Mouse (Mus musculus) CH12.LX (cell line): Measurements from ENCODE around the gene Anapc15. TPM values are rescaled to one million over a fixed set of nuclear protein-coding genes. Genes with fewer than 3 reads are reported as not detected.
A peak's percentile ranks its signal among the peaks of the same experiment; 100 is the strongest.

ENCODE experiments used
- DNase-seq: peaks from one replicate; pipeline ENCODE4 v3.0.0-alpha.2; 2013; ENCODE audit errors: extremely low read depth
- H3K27ac ChIP-seq: 2 replicates; pipeline ENCODE4 v1.5.1; 2012; ENCODE audit warnings: low read depth, mild to moderate bottlenecking, control low read depth, moderate library complexity; ENCODE audit not compliant: insufficient read depth
- H3K27me3 ChIP-seq: replicated peaks from 2 replicates; pipeline ENCODE3; 2012; ENCODE audit warnings: inconsistent platforms
- H3K36me3 ChIP-seq, 2 experiments: replicated peaks in 1 of 2; 2 replicates each; pipeline versions ENCODE3 to v1.6.1; 2012; ENCODE audit warnings: inconsistent platforms in 1 of 2, low read length in 1 of 2, mild to moderate bottlenecking in 1 of 2, mixed read lengths in 1 of 2, moderate library complexity in 1 of 2; ENCODE audit not compliant: control insufficient read depth in 1 of 2, insufficient read depth in 1 of 2
- H3K4me1 ChIP-seq, 2 experiments: 2 replicates each; pipeline ENCODE4 v1.6.1; 2012; ENCODE audit warnings: inconsistent platforms in 1 of 2, moderate library complexity in 1 of 2; ENCODE audit not compliant: insufficient read depth in 2 of 2, control insufficient read depth in 1 of 2
- H3K4me2 ChIP-seq: 2 replicates; pipeline ENCODE4 v1.6.1; 2012; ENCODE audit warnings: low read depth, mild to moderate bottlenecking, control low read depth; ENCODE audit not compliant: poor library complexity, insufficient read depth, severe bottlenecking
- H3K4me3 ChIP-seq, 3 experiments: fragments of 150-350 bp in 1 of 3; sonication (generic) in 1 of 3; replicated peaks in 1 of 3; 2 replicates each; pipeline versions ENCODE3 to v1.5.1; 2011 to 2012; ENCODE audit warnings: low read depth in 2 of 3, low read length in 2 of 3, mild to moderate bottlenecking in 2 of 3, moderate library complexity in 2 of 3, control low read depth in 1 of 3, improper control_type of control experiment in 1 of 3, inconsistent platforms in 1 of 3, mixed read lengths in 1 of 3; ENCODE audit not compliant: poor library complexity in 1 of 3
- H3K79me2 ChIP-seq: replicated peaks from 2 replicates; pipeline ENCODE4 v1.6.1; 2012; ENCODE audit warnings: mild to moderate bottlenecking, moderate library complexity; ENCODE audit not compliant: control insufficient read depth, poor library complexity, insufficient read depth, severe bottlenecking; ENCODE audit errors: extremely low read depth
- H3K9ac ChIP-seq: 2 replicates; pipeline ENCODE4 v1.6.1; 2012; ENCODE audit warnings: low read depth, mild to moderate bottlenecking, control low read depth, moderate library complexity; ENCODE audit not compliant: insufficient read depth
- H3K9me3 ChIP-seq: replicated peaks from 2 replicates; pipeline ENCODE3; 2012; ENCODE audit warnings: low read length, inconsistent platforms, mixed read lengths
- CHD2 ChIP-seq: IDR thresholded peaks from 2 replicates; pipeline ENCODE4 v1.6.1; 2011; ENCODE audit warnings: low read length, improper control_type of control experiment
- CTCF ChIP-seq, 2 experiments: IDR thresholded peaks in 1 of 2; conservative IDR thresholded peaks in 1 of 2; 2 replicates each; pipeline ENCODE4 v1.5.1; 2011 to 2012; ENCODE audit warnings: low read depth in 2 of 2, low read length in 2 of 2, improper control_type of control experiment in 1 of 2, inconsistent platforms in 1 of 2, mild to moderate bottlenecking in 1 of 2, moderate library complexity in 1 of 2
- E2F4 ChIP-seq: IDR thresholded peaks from 2 replicates; pipeline ENCODE4 v1.6.1; 2011; ENCODE audit warnings: low read depth, low read length, improper control_type of control experiment; ENCODE audit not compliant: insufficient replicate concordance
- EP300 ChIP-seq: IDR thresholded peaks from 2 replicates; pipeline ENCODE4 v1.6.1; 2011; ENCODE audit warnings: low read length, improper control_type of control experiment
- ETS1 ChIP-seq: conservative IDR thresholded peaks from 2 replicates; pipeline ENCODE4 v1.6.1; 2012; ENCODE audit warnings: low read depth, mild to moderate bottlenecking, inconsistent platforms, low read length, improper control_type of control experiment, moderate library complexity
- IRF4 ChIP-seq: IDR thresholded peaks from 2 replicates; pipeline ENCODE4 v1.6.1; 2014; ENCODE audit warnings: low read depth, mild to moderate bottlenecking, inconsistent platforms, low read length, improper control_type of control experiment
- JUN ChIP-seq: IDR thresholded peaks from 2 replicates; pipeline ENCODE4 v1.6.1; 2011; ENCODE audit warnings: low read depth, mild to moderate bottlenecking, low read length, improper control_type of control experiment, moderate library complexity; ENCODE audit not compliant: insufficient read depth
- JUND ChIP-seq: conservative IDR thresholded peaks from 2 replicates; pipeline ENCODE4 v1.6.1; 2011; ENCODE audit warnings: low read depth, low read length, improper control_type of control experiment
- KAT2A ChIP-seq: IDR thresholded peaks from 2 replicates; pipeline ENCODE4 v1.6.1; 2012; ENCODE audit warnings: low read length, improper control_type of control experiment, inconsistent platforms; ENCODE audit not compliant: insufficient replicate concordance
- MAFK ChIP-seq: IDR thresholded peaks from 2 replicates; pipeline ENCODE4 v1.6.1; 2011; ENCODE audit warnings: low read length, improper control_type of control experiment; ENCODE audit not compliant: insufficient replicate concordance
- MAX ChIP-seq: IDR thresholded peaks from 2 replicates; pipeline ENCODE4 v1.6.1; 2011; ENCODE audit warnings: low read length, improper control_type of control experiment
- MEF2A ChIP-seq: IDR thresholded peaks from 2 replicates; pipeline ENCODE4 v1.6.1; 2014; ENCODE audit warnings: low read depth, mild to moderate bottlenecking, inconsistent platforms, low read length, improper control_type of control experiment, borderline replicate concordance
- NELFE ChIP-seq: IDR thresholded peaks from 2 replicates; pipeline ENCODE4 v1.6.1; 2011; ENCODE audit warnings: low read depth, low read length, improper control_type of control experiment
- PAX5 ChIP-seq: IDR thresholded peaks from 2 replicates; pipeline ENCODE4 v1.6.1; 2012; ENCODE audit warnings: low read length, inconsistent platforms, mixed read lengths
- POLR2A ChIP-seq: IDR thresholded peaks from 2 replicates; pipeline ENCODE4 v1.6.1; 2011; ENCODE audit warnings: low read depth, mild to moderate bottlenecking, improper control_type of control experiment, low read length
- RCOR1 ChIP-seq: conservative IDR thresholded peaks from 2 replicates; pipeline ENCODE4 v1.6.1; 2012; ENCODE audit warnings: low read depth, mild to moderate bottlenecking, inconsistent platforms, low read length, improper control_type of control experiment
- SIN3A ChIP-seq: IDR thresholded peaks from 2 replicates; pipeline ENCODE4 v1.6.1; 2012; ENCODE audit warnings: low read length, improper control_type of control experiment, inconsistent platforms
- SMC3 ChIP-seq: IDR thresholded peaks from 2 replicates; pipeline ENCODE4 v1.6.1; 2011; ENCODE audit warnings: low read depth, low read length, improper control_type of control experiment
- TBP ChIP-seq: conservative IDR thresholded peaks from 2 replicates; pipeline ENCODE4 v1.6.1; 2011; ENCODE audit warnings: low read depth, low read length, improper control_type of control experiment
- USF2 ChIP-seq: conservative IDR thresholded peaks from 2 replicates; pipeline ENCODE4 v1.6.1; 2011; ENCODE audit warnings: low read depth, low read length, improper control_type of control experiment
- ZC3H11A ChIP-seq: IDR thresholded peaks from 2 replicates; pipeline ENCODE4 v1.6.1; 2012; ENCODE audit warnings: low read depth, mild to moderate bottlenecking, inconsistent platforms, low read length, improper control_type of control experiment
- ZKSCAN1 ChIP-seq: IDR thresholded peaks from 2 replicates; pipeline ENCODE4 v1.6.1; 2012; ENCODE audit warnings: low read depth, inconsistent platforms, low read length, improper control_type of control experiment, borderline replicate concordance
- dilution Hi-C: fragments of 300-500 bp; cut with MboI; formaldehyde crosslinking; loops from 2 replicates; pipeline ENCODE4 v1.14.3; 2020; ENCODE audit warnings: low sequenced_read_pairs; ENCODE audit not compliant: extremely low pct_unique_long_range_greater_than_20kb, extremely low pct_ligation_motif_present
- in situ Hi-C: fragments of 300-500 bp; cut with MboI; formaldehyde crosslinking; loops from 3 replicates; pipeline ENCODE4 v1.14.3; 2019; ENCODE audit warnings: low sequenced_read_pairs, low pct_ligation_motif_present, low pct_unique_long_range_greater_than_20kb, mixed read lengths
- polyA plus RNA-seq: library from polyadenylated mRNA; unstranded; fragments of >175 nt; gene quantifications from 2 replicates; pipeline ENCODE4 v1.2.1, GENCODE M21; 2012; ENCODE audit warnings: low read depth; ENCODE audit not compliant: insufficient read length
- total RNA-seq, 2 experiments: library from RNA; depleted of rRNA; stranded (reverse); fragments of 300-350 nt in 1 of 2; fragments of >200 nt in 1 of 2; gene quantifications; 2 replicates each; pipeline ENCODE4 v1.2.3; 2012 to 2014

Gene Anapc15
- total and polyA plus RNA-seq, 3 experiments = 69.1 to 97.1 (median 90.6) TPM

GRCm38 (mm10) chr7:101884160-101884559 lies 20.6 kb downstream of the Anapc15 start:
- H3K4me1 ChIP-seq = peaks cover 2 to 24% of the 10 kb centered on the region in 2 experiments; a peak in 3 of 4 replicates
- no peak overlapping the region for H3K9ac ChIP-seq
- in situ Hi-C loops = no loop called here
- no peaks in the 10 kb centered on the region for H3K36me3 ChIP-seq
- H3K9me3 ChIP-seq = no peaks in the 10 kb centered on the region
- no peaks in the 10 kb centered on the region for H3K79me2 ChIP-seq
- dilution Hi-C loops = no loop called here
- H3K27me3 ChIP-seq = no peaks in the 10 kb centered on the region
- no peak overlapping the region for H3K27ac ChIP-seq
- DNase-seq = no peak
- H3K4me3 ChIP-seq = no peak overlapping the region
- no peak overlapping the region for H3K4me2 ChIP-seq
- TF ChIP-seq ZC3H11A (no peak), TBP (no peak), SMC3 (no peak), RCOR1 (no peak)

GRCm38 (mm10) chr7:101886274-101886673 lies 22.8 kb downstream of the Anapc15 start:
- no peak overlapping the region for H3K4me2 ChIP-seq
- H3K9ac ChIP-seq = no peak overlapping the region
- no peaks in the 10 kb centered on the region for H3K79me2 ChIP-seq
- H3K4me1 ChIP-seq = peaks cover 2 to 24% of the 10 kb centered on the region in 2 experiments; a peak in 3 of 4 replicates
- H3K27ac ChIP-seq = no peak overlapping the region
- H3K27me3 ChIP-seq = peaks cover 2% of the 10 kb centered on the region
- H3K36me3 ChIP-seq = no peaks in the 10 kb centered on the region
- H3K4me3 ChIP-seq = no peak overlapping the region
- in situ Hi-C loops = no loop called here
- H3K9me3 ChIP-seq = no peaks in the 10 kb centered on the region
- dilution Hi-C loops = no loop called here
- DNase-seq = no peak
- TF ChIP-seq SMC3 = no peak

- dilution Hi-C loops (no loop called here), in situ Hi-C loops (no loop called here)
Observed at GRCm38 (mm10) chr7:101888460-101888859, 24.9 kb downstream of the Anapc15 start.

More at GRCm38 (mm10) chr7:101888460-101888859, 24.9 kb downstream of the Anapc15 start:
- peaks cover 2 to 24% of the 10 kb centered on the region in 2 experiments; a peak in 3 of 4 replicates for H3K4me1 ChIP-seq
- no peak overlapping the region for H3K4me3 ChIP-seq
- no peaks in the 10 kb centered on the region for H3K36me3 ChIP-seq
- DNase-seq = peak; percentile 59
- no peaks in the 10 kb centered on the region for H3K79me2 ChIP-seq
- H3K9ac ChIP-seq = no peak overlapping the region
- peaks cover 2% of the 10 kb centered on the region for H3K27me3 ChIP-seq
- H3K4me2 ChIP-seq = peak overlapping the region; percentile 85
- H3K27ac ChIP-seq = no peak overlapping the region
- peak; percentile 83 for TF ChIP-seq MEF2A
- TF ChIP-seq SMC3 = no peak
- peak; percentile 38; the same call in 1 of the 2 replicates for TF ChIP-seq ETS1
- no peak for TF ChIP-seq JUND
- peak; percentile 39; the same call in 1 of the 2 replicates for TF ChIP-seq IRF4
- TF ChIP-seq RCOR1 = no peak
- no peak for TF ChIP-seq USF2
- TF ChIP-seq TBP = 0 out of 2 replicates have a peak, but pooled peaks have one; percentile 18
- TF ChIP-seq CTCF (conservative IDR thresholded peaks at IDR 0.05 in 1 of 2, IDR thresholded peaks at IDR 0.05 in 1 of 2; ENCODE audit: low read depth in 2 of 2, low read length in 2 of 2) = no peak
- TF ChIP-seq SIN3A = no peak
- no peak for TF ChIP-seq ZKSCAN1
- TF ChIP-seq E2F4 = no peak
- no peak for TF ChIP-seq POLR2A
- no peak for TF ChIP-seq CHD2
- TF ChIP-seq EP300 = peak; percentile 63
- no peak for TF ChIP-seq MAFK
- no peak for TF ChIP-seq MAX
- TF ChIP-seq NELFE = no peak
- no peak for TF ChIP-seq JUN
- no peak for TF ChIP-seq KAT2A
- no peak for TF ChIP-seq PAX5
- no peaks in the 10 kb centered on the region for H3K9me3 ChIP-seq
